Mouse (Mus musculus) heart, postnatal 0 days (tissue): ENCODE data around the gene Rcn2.

ENCODE experiments used
- CTCF ChIP-seq: IDR thresholded peaks from 2 replicates; pipeline ENCODE4 v1.5.1; 2016; ENCODE audit warnings: antibody characterized with exemption, control low read depth, low read depth
- EP300 ChIP-seq: IDR thresholded peaks from 2 replicates; pipeline ENCODE4 v1.6.1; 2016; ENCODE audit warnings: antibody characterized with exemption, low read depth

DNA sequence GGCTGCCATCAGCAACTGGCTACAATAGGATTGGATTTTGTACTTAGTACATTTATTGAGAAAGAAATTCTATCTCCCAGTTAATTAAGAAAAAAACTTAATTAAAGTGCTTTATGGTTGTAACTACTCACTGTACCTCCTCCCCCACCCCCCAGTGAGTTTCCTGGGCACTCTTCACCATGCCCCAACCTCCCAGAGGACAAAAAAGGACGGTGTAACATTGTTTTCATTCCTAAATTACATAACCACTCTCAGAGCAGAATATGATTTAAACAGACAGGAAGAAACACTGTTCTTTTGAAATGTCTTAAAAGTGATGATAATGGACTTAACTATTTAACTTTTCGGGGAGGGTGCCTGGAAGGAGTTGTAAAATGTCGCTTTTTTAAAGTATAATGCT is 23.4 kb downstream of the Rcn2 start:
- TF ChIP-seq EP300 (no peak), CTCF (no peak)
